Mouse (Mus musculus) kidney, embryonic 16.5 days (tissue): Measurements from ENCODE around the gene Aldh1a7. TPM values are rescaled to one million over a fixed set of nuclear protein-coding genes. Genes with fewer than 3 reads are reported as not detected.

Experiments
- ATAC-seq: fragments of 200-750 bp; cut with Nextera tagmentation; 2 replicates; pipeline ENCODE4 v1.8.0; 2017; ENCODE audit warnings: moderate TSS enrichment; ENCODE audit not compliant: low FRiP score, low TSS enrichment
- H3K27ac ChIP-seq: fragments of 300-500 bp; sonication (generic); 2 replicates; pipeline ENCODE4 v1.5.1; 2014; ENCODE audit warnings: low read length
- H3K27me3 ChIP-seq: fragments of 300-500 bp; sonication (generic); 2 replicates; pipeline ENCODE4 v1.6.1; 2014; ENCODE audit warnings: low read length, control low read depth, mixed read lengths; ENCODE audit not compliant: insufficient read depth
- H3K36me3 ChIP-seq: fragments of 300-500 bp; sonication (generic); 2 replicates; pipeline ENCODE4 v1.6.1; 2014; ENCODE audit warnings: low read length, control low read depth, mixed read lengths; ENCODE audit not compliant: insufficient read depth
- H3K4me1 ChIP-seq: fragments of 300-500 bp; sonication (generic); 2 replicates; pipeline ENCODE4 v1.6.1; 2014; ENCODE audit warnings: low read length, control low read depth, mixed read lengths; ENCODE audit not compliant: insufficient read depth
- H3K4me2 ChIP-seq: fragments of 300-500 bp; sonication (generic); replicated peaks from 2 replicates; pipeline ENCODE4 v1.6.1; 2014; ENCODE audit warnings: low read depth, low read length
- H3K4me3 ChIP-seq: fragments of 300-500 bp; sonication (generic); 2 replicates; pipeline ENCODE4 v1.5.1; 2014; ENCODE audit warnings: mild to moderate bottlenecking, low read length
- H3K9ac ChIP-seq: fragments of 300-500 bp; sonication (generic); replicated peaks from 2 replicates; pipeline ENCODE4 v1.6.1; 2014; ENCODE audit warnings: low read length
- H3K9me3 ChIP-seq: fragments of 300-500 bp; sonication (generic); 2 replicates; pipeline ENCODE4 v1.6.1; 2016; ENCODE audit warnings: low read length, control low read depth
- WGBS: fragments of 180-500 bp; shearing (Covaris S2); extraction: QIAGEN DNeasy Blood & Tissue Kit; methylation state at CpG from one replicate; pipeline ENCODE4 v1.1.7; 2014; 5-methylcytosine and 5-hydroxymethylcytosine counted together
- polyA plus RNA-seq: library from polyadenylated mRNA; unstranded; fragments of >200 nt; fragmentation: Nextera tagmentation; extraction: Ambion mirVana; gene quantifications from 2 replicates; pipeline ENCODE4 v1.2.1, GENCODE M21; 2015

Gene Aldh1a7
- polyA plus RNA-seq, 1 experiment from 2014 or later = 7.7 TPM

DNA sequence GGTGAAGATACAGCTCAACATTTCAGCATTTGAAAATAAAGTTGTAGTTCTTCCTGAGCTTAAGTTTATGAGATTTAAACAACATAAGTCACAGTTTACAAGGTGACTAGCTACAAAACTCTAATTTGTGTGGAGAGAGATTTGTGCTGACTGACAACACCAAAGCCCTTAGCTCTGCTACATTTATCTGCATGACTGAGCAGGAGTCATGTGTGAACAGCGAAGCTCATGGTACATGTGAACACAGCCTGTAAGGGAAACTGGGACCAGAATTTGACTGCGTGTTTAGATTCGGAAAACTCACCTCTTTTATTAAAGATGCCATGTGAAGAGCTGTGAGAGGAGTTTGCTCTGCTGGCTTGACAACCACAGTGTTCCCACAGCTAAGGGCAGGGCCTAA is 11.7 kb downstream of the Aldh1a7 start:
- Histone ChIP-seq H3K4me1 (no peaks in the 10 kb centered on the region), H3K36me3 (no peaks in the 10 kb centered on the region), H3K4me2 (no peak overlapping the region), H3K9ac (no peak overlapping the region), H3K27me3 (no peaks in the 10 kb centered on the region), H3K27ac (no peak overlapping the region), H3K9me3 (no peaks in the 10 kb centered on the region), H3K4me3 (no peak overlapping the region)
- ATAC-seq = peak; percentile 93
- 55% methylated on average over 3 of the region's 3 CpGs for WGBS

DNA sequence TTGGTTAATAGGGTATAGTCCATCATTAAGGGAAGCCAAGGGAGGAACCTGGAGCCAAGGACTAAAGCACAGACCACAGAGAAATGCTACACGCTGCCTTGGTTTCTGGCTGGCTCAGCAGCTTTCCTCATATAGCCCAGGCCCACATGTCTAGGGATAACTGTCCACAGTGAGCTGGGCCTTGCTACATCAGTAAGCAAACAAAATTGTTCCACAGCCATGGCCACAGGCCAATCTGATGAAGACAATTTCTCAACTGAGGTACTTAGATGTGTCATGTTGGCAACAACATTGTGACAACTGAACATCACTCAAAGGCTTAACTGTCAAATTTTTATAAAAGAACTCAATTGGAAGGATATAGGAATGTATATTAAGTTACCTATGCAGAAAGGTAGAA is 12.3 kb downstream of the Aldh1a7 start:
- no peak for ATAC-seq
- Histone ChIP-seq H3K27me3 (no peaks in the 10 kb centered on the region), H3K36me3 (no peaks in the 10 kb centered on the region), H3K4me1 (no peaks in the 10 kb centered on the region), H3K9ac (no peak overlapping the region), H3K9me3 (no peaks in the 10 kb centered on the region), H3K27ac (no peak overlapping the region), H3K4me3 (no peak overlapping the region), H3K4me2 (no peak overlapping the region)
- 73% methylated on average over 1 of the region's 1 CpGs for WGBS

DNA sequence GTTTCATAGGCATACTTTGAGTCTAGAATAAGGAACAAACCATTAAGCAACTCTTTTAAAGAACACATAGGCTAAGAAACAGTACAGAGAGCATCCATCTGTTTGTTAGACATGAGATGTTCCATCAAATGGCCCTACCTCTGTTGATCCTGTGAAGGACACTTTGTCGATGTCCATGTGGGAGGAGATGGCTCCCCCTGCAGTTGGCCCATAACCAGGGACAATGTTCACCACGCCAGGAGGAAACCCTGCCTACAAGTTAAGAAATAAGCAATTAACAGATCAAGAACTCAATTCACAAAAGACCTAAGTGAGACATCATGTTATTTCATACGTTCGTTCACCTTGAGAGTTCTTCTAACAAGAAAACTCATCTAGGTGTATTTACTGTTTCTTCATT is 12.8 kb downstream of the Aldh1a7 start:
- H3K4me1 ChIP-seq = no peaks in the 10 kb centered on the region
- H3K36me3 ChIP-seq = no peaks in the 10 kb centered on the region
- H3K27me3 ChIP-seq = no peaks in the 10 kb centered on the region
- no peak for ATAC-seq
- 87% methylated on average over 4 of the region's 4 CpGs for WGBS
- H3K9ac ChIP-seq = no peak overlapping the region
- no peak overlapping the region for H3K27ac ChIP-seq
- H3K9me3 ChIP-seq = no peaks in the 10 kb centered on the region
- no peak overlapping the region for H3K4me3 ChIP-seq
- H3K4me2 ChIP-seq = no peak overlapping the region

DNA sequence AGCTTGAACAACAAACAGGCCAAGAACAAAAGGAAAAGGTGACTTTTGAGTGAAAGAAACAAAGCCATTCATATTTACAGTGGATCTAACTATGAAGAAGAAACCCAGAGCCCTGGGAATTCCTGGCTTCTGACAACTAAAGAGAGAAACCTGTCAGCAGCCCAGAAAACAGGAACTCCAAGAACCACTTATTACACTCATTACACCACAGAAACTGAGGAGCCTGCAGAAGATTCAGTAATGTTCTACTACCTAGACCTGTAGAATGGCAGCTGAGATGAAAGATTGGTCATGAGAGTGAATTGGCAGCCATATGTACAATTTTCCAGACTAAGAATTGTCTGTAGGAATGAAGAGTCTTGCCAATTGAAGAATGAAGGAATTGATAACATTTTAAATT is 20.2 kb downstream of the Aldh1a7 start:
- no peak overlapping the region for H3K27ac ChIP-seq
- no peaks in the 10 kb centered on the region for H3K36me3 ChIP-seq
- no peaks in the 10 kb centered on the region for H3K27me3 ChIP-seq
- no peak overlapping the region for H3K4me3 ChIP-seq
- ATAC-seq = no peak
- H3K4me2 ChIP-seq = no peak overlapping the region
- no peaks in the 10 kb centered on the region for H3K9me3 ChIP-seq
- H3K4me1 ChIP-seq = no peaks in the 10 kb centered on the region
- no peak overlapping the region for H3K9ac ChIP-seq

DNA sequence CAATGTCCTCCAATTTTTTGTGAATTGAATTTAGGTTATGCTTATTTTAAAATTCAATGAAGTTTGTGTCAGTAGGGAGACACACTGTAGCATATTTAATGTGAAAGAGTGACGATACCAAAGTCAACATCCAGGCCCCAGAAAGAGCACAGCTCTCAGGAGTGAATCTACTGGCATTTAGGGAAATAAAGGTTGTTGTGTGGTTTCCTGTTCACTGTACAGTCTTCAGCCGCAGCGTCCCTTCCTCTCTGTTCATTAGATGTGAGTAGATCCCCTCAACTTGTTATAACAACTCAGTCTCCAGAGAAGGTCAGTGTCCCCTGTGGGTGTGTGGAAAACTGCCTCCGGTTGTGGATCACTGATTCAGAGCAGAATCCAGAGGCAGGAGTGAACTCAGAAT is 20.6 kb downstream of the Aldh1a7 start:
- Histone ChIP-seq H3K4me1 (no peaks in the 10 kb centered on the region), H3K9ac (no peak overlapping the region), H3K27me3 (no peaks in the 10 kb centered on the region), H3K36me3 (no peaks in the 10 kb centered on the region), H3K27ac (no peak overlapping the region), H3K4me2 (no peak overlapping the region), H3K4me3 (no peak overlapping the region), H3K9me3 (no peaks in the 10 kb centered on the region)
- ATAC-seq = no peak
- 40% methylated on average over 4 of the region's 4 CpGs for WGBS

DNA sequence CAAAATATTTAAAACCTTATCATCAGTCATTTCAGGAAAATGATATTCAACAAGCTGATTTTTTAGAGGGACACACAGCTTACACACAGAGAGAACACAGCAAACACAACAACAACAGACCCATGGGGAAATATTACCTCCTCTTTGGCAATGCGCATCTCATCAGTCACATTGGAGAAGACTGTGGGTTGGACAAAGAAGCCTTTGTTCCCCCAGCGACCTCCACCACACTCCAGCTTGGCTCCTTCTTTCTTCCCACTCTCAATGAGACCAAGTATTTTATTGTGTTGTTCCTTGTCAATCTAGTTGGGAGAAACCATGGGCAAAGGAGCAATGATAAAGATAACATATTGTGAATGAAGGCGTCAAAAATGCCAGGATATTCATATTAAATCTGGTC is 25.3 kb downstream of the Aldh1a7 start:
- H3K9me3 ChIP-seq = no peaks in the 10 kb centered on the region
- no peak for ATAC-seq
- H3K27me3 ChIP-seq = no peaks in the 10 kb centered on the region
- H3K36me3 ChIP-seq = no peaks in the 10 kb centered on the region
- H3K4me2 ChIP-seq = no peak overlapping the region
- WGBS = 81% methylated on average over 3 of the region's 3 CpGs
- no peak overlapping the region for H3K9ac ChIP-seq
- no peak overlapping the region for H3K27ac ChIP-seq
- no peaks in the 10 kb centered on the region for H3K4me1 ChIP-seq
- no peak overlapping the region for H3K4me3 ChIP-seq

DNA sequence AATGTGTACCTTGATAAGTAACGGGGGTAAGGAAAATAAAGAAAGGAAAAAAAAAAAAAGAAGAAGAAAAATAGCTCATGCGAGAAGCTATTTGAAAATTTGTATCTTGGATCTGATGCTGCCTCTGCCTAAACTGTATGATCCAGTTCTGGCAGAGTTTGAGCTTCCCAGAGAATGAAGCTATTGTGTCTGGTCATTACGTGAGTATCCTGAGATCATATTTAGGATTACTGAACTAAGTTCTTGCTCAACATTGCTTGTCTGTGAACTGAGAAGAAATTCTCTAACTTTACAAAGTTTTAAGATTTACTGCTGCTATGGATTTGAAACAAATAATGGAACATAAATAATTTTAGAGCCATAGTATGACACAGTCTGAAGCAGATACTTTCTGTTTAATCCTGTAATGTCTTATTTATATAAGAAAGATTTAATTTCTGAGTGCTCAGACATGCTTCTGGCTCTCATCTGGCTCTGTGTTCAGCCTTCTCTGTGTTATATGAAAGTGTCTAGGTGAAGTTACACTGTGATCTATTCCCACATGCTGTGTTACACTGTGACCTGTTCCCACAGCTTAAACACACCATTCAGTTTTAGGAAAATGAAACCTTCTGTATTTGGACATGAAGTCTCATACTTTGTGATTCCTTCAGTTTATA is 49.5 kb downstream of the Aldh1a7 start:
- no peaks in the 10 kb centered on the region for H3K36me3 ChIP-seq
- 82% methylated on average over 3 of the region's 3 CpGs for WGBS
- H3K4me3 ChIP-seq = no peak overlapping the region
- H3K9ac ChIP-seq = no peak overlapping the region
- no peaks in the 10 kb centered on the region for H3K27me3 ChIP-seq
- H3K27ac ChIP-seq = no peak overlapping the region
- H3K9me3 ChIP-seq = no peaks in the 10 kb centered on the region
- no peak overlapping the region for H3K4me2 ChIP-seq
- H3K4me1 ChIP-seq = no peaks in the 10 kb centered on the region
- ATAC-seq = no peak

DNA sequence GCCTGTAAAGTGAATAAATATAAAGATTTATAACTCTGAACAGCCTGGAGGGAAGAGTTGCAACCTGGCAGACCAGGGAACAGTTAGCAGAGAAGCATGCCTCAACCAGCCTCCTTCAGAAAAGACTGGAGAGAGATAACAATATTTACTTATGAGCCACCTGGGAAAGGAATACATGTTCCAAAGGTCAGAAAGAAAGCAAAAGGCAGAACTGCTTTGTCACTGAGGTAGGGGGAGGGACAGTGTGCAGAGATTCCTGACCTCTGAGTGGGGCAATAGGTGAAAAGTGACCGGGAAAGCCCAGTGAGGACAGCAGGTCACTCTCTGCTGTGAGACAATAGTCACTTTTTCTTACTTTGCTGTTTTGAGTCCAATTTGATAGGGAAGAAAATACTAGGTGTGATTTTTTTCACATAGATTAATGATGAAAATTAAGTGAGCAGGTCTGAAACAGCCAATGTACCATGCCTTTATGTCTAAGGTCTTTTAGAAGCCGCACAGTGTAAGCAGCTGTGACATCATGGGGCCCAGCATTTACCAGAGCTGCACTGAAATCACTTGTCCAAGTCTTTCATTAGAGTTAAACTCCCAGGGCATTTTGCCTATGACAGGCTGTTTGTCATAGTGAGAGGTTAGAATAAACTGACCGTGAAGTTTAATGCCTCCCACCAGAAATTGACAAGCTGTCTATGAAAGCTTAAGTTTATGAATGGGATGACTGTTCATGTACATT is 73.1 kb downstream of the Aldh1a7 start:
- Histone ChIP-seq H3K9ac (no peak overlapping the region), H3K36me3 (no peaks in the 10 kb centered on the region), H3K4me3 (no peak overlapping the region), H3K4me2 (no peak overlapping the region), H3K4me1 (no peaks in the 10 kb centered on the region), H3K9me3 (no peaks in the 10 kb centered on the region), H3K27ac (no peak overlapping the region), H3K27me3 (no peaks in the 10 kb centered on the region)
- 31% methylated on average over 3 of the region's 3 CpGs for WGBS
- no peak for ATAC-seq

DNA sequence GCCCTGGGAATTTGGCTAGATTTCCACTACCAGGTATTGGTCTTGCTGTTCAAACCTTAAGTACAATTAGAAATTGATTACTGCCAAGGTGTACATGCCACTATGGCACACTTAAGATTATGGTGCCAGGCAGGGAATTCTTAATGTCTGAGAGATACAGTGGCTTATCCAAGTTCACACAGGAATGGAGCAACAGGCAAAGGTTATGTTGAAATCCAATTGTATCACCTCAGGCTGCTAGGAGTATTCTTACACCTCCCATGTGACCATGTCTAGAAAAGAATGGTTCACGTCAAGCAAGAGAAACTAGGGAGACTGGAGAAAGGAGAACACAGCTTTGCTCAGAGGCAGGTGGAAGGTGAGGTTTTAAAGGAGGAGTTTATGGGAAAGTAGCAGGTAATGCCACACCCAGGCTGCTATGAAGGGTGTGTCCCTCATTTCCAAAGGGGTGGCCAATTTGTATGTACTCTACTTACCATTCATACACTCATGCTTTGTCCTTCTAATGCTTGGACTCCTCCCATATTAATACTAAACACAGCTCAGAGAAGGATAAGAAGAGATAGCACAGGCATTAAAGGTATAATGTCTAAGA is 74.2 kb downstream of the Aldh1a7 start:
- H3K4me2 ChIP-seq = no peak overlapping the region
- WGBS = 74% methylated on average over 1 of the region's 1 CpGs
- H3K9ac ChIP-seq = no peak overlapping the region
- H3K27ac ChIP-seq = no peak overlapping the region
- ATAC-seq = no peak
- no peaks in the 10 kb centered on the region for H3K27me3 ChIP-seq
- no peaks in the 10 kb centered on the region for H3K9me3 ChIP-seq
- H3K4me1 ChIP-seq = no peaks in the 10 kb centered on the region
- H3K4me3 ChIP-seq = no peak overlapping the region
- no peaks in the 10 kb centered on the region for H3K36me3 ChIP-seq

DNA sequence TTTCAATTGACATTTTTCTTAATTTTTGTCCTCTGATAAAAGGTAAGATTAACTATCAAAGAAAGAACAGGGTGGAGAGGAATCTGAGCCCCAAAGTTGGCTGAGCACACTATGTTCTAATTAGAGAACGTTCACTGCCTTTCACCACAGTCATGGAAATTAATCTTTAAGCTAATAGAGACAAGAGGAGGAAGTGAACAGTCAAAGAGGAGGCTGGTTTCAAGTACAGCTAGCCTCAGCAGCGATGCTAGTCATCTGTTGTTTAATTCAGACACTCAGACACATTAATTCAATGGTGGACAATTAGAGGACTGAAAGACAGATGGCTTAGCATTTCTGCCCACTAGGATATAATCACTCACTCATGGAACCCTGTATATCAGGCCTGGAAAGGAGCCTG is 77.4 kb downstream of the Aldh1a7 start:
- no peak overlapping the region for H3K4me3 ChIP-seq
- no peak overlapping the region for H3K27ac ChIP-seq
- H3K4me1 ChIP-seq = no peaks in the 10 kb centered on the region
- WGBS = 26% methylated on average over 2 of the region's 2 CpGs
- no peaks in the 10 kb centered on the region for H3K9me3 ChIP-seq
- H3K4me2 ChIP-seq = no peak overlapping the region
- ATAC-seq = peak; percentile 51; the same call in 1 of the 2 replicates
- H3K9ac ChIP-seq = no peak overlapping the region
- no peaks in the 10 kb centered on the region for H3K27me3 ChIP-seq
- no peaks in the 10 kb centered on the region for H3K36me3 ChIP-seq
